Mouse (Mus musculus) ES-E14 (cell line): Measurements from ENCODE around the gene Pla2g16.

Experiments
- CHD2 ChIP-seq: IDR thresholded peaks from 2 replicates; pipeline ENCODE4 v1.6.1; 2014; ENCODE audit warnings: mild to moderate bottlenecking, low read depth, low read length, inconsistent platforms
- HCFC1 ChIP-seq: IDR thresholded peaks from 2 replicates; pipeline ENCODE4 v1.6.1; 2012; ENCODE audit warnings: low read length, inconsistent platforms, borderline replicate concordance; ENCODE audit not compliant: insufficient read depth
- MAFK ChIP-seq: IDR thresholded peaks from 2 replicates; pipeline ENCODE4 v1.6.1; 2014; ENCODE audit warnings: mild to moderate bottlenecking, low read depth, low read length, inconsistent platforms; ENCODE audit not compliant: insufficient read depth
- ZC3H11A ChIP-seq: IDR thresholded peaks from 2 replicates; pipeline ENCODE4 v1.6.1; 2012; ENCODE audit warnings: low read depth, mild to moderate bottlenecking, inconsistent platforms, low read length, borderline replicate concordance
- ZNF384 ChIP-seq: IDR thresholded peaks from 2 replicates; pipeline ENCODE4 v1.6.1; 2012; ENCODE audit warnings: low read depth, low read length, inconsistent platforms

DNA sequence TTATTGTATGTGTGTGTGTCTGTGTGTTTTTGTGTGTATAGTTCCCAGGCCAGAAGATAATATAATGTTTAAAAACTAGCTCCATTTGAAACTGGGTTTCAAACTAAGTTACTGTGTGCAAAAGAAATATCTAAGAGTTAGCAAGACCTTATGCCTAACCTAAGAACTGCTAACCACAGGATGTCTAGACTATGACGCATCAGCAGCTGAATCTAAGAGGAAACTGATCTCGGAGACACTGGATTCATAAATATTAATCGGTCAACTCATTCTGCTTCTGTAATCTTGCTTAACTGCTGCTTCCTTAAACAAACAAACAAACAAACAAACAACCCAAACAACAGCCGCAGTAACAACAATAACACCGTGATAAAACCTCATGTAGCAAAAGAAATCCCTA is 12.4 kb downstream of the Pla2g16 start:
- TF ChIP-seq MAFK = no peak
- TF ChIP-seq ZC3H11A = no peak
- no peak for TF ChIP-seq CHD2
- TF ChIP-seq HCFC1 = no peak
- no peak for TF ChIP-seq ZNF384
